ENCODE assay signal across 24 mouse cellular contexts in the genomic region with DNA sequence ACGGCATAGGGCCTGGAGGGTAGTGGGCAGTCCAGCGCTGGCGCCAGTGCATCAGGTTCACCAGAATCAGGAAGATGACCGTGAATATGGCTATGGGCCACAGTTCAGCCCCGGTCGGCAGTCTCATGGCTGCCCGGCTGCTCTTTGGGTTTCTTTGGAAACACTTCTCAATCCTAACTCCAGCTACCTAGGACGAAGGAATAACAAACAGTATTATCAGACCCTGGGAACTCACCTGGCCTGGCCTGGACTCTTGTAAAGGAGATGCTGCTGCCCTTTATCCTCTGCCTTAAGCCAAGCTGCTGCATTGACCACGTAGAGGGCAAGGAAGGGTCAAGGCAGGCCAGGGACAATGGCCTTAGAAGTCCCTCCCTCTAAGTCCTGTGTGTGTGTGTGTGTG. TPM values are rescaled to one million over a fixed set of nuclear protein-coding genes. Genes with fewer than 3 reads are reported as not detected.
DNase-seq lines count a peak whose midpoint lies in the region; ATAC-seq and TF ChIP-seq lines count a peak whose summit lies in the region.
"Had no signal": no experiment of that assay in that cellular context is flagged by ENCODE, and none has a peak within 500 bp of the region (broad histone marks: within the 10 kb centered on the region; RNA-seq: fewer than 3 reads in every experiment).

No protein-coding gene starts in this region.

- WGBS in intestine, embryonic 14.5 days, result 90% methylated on average over 9 of the region's 9 CpGs
- 82% methylated on average over 9 of the region's 9 CpGs for WGBS in intestine, postnatal 0 days
- 87% methylated on average over 9 of the region's 9 CpGs for WGBS in midbrain, embryonic 11.5 days
- WGBS in midbrain, embryonic 10.5 days, result 87% methylated on average over 9 of the region's 9 CpGs

- TF ChIP-seq CTCF in intestine, postnatal 0 days (IDR thresholded peaks at IDR 0.05; ENCODE audit: low read depth), result no peak

- no peak for ATAC-seq in intestine, embryonic 14.5 days (replicated peaks; ENCODE audit: low FRiP score, low TSS enrichment, low read depth)
- no peak for ATAC-seq in intestine, postnatal 0 days
- ATAC-seq in midbrain, embryonic 11.5 days (ENCODE audit: low FRiP score), result no peak
- ATAC-seq: activated CD4-positive, CD25-positive, alpha-beta regulatory T cell, adult 4 months; Patski had no signal

- DNase-seq in heart, adult 11 months, result peak; percentile 90
- no peak for DNase-seq in heart, adult 8-10 months (ENCODE audit: low spot score)
- DNase-seq in intestine, embryonic 14.5 days (ENCODE audit: low spot score), result peak; percentile 44
- peak; percentile 61 for DNase-seq in midbrain, embryonic 11.5 days (ENCODE audit: low spot score, missing footprints)
- DNase-seq in midbrain, embryonic 10.5 days (ENCODE audit: low spot score), result no peak
- DNase-seq in cerebellum, adult 9-10 months, result no peak
- DNase-seq: adrenal gland, postnatal 25 days; cerebellum, adult 2 months; kidney, adult 18-20 months; layer of hippocampus, postnatal 36 days; lung, adult 18-20 months; midbrain, embryonic 14.5 days; thymus, postnatal 4 days had no signal

- H3K27ac ChIP-seq in intestine, embryonic 14.5 days (ENCODE audit: low read depth), result no peak overlapping the region
- no peak overlapping the region for H3K27ac ChIP-seq in intestine, postnatal 0 days (ENCODE audit: low read depth, low read length)
- no peak overlapping the region for H3K27ac ChIP-seq in midbrain, embryonic 11.5 days (ENCODE audit: low read depth, low read length)
- no peak overlapping the region for H3K27ac ChIP-seq in midbrain, embryonic 10.5 days (replicated peaks)
- H3K27ac ChIP-seq: limb, embryonic 15.5 days had no signal

- no peaks in the 10 kb centered on the region for H3K9me3 ChIP-seq in intestine, embryonic 14.5 days (ENCODE audit: control insufficient read depth, low read length)
- no peaks in the 10 kb centered on the region for H3K9me3 ChIP-seq in intestine, postnatal 0 days (ENCODE audit: control insufficient read depth)
- H3K9me3 ChIP-seq in midbrain, embryonic 11.5 days (ENCODE audit: control insufficient read depth, low read length), result no peaks in the 10 kb centered on the region
- H3K9me3 ChIP-seq in midbrain, embryonic 10.5 days (replicated peaks), result no peaks in the 10 kb centered on the region
- H3K9me3 ChIP-seq: hindbrain, embryonic 15.5 days; limb, embryonic 15.5 days; neural tube, embryonic 15.5 days had no signal

- H3K4me3 ChIP-seq in intestine, embryonic 14.5 days (ENCODE audit: low read depth, low read length), result no peak overlapping the region
- no peak overlapping the region for H3K4me3 ChIP-seq in intestine, postnatal 0 days (ENCODE audit: low read depth, low read length)
- no peak overlapping the region for H3K4me3 ChIP-seq in midbrain, embryonic 11.5 days (ENCODE audit: low read depth, low read length)
- H3K4me3 ChIP-seq in midbrain, embryonic 10.5 days, result no peak overlapping the region
- H3K4me3 ChIP-seq: hindbrain, embryonic 15.5 days; limb, embryonic 15.5 days; myocyte; neural tube, embryonic 15.5 days had no signal

- 0 out of 2 replicates have a peak, but pooled peaks cover 6% of the 10 kb centered on the region for H3K36me3 ChIP-seq in intestine, embryonic 14.5 days (ENCODE audit: control insufficient read depth, insufficient read depth, low read length)
- peaks cover 14% of the 10 kb centered on the region for H3K36me3 ChIP-seq in intestine, postnatal 0 days (ENCODE audit: control insufficient read depth, insufficient read depth)
- no peaks in the 10 kb centered on the region for H3K36me3 ChIP-seq in midbrain, embryonic 11.5 days (ENCODE audit: control insufficient read depth, insufficient read depth, low read length)
- no peaks in the 10 kb centered on the region for H3K36me3 ChIP-seq in midbrain, embryonic 10.5 days
- H3K36me3 ChIP-seq: hindbrain, embryonic 15.5 days; limb, embryonic 15.5 days; neural tube, embryonic 15.5 days had no signal

- H3K4me1 ChIP-seq in intestine, embryonic 14.5 days (replicated peaks; ENCODE audit: control insufficient read depth, insufficient read depth, low read length), result peaks cover 22% of the 10 kb centered on the region; the same call in 1 of the 2 replicates
- H3K4me1 ChIP-seq in intestine, postnatal 0 days (replicated peaks; ENCODE audit: control insufficient read depth, insufficient read depth, low read length), result 0 out of 2 replicates have a peak, but pooled peaks cover 5% of the 10 kb centered on the region
- H3K4me1 ChIP-seq in midbrain, embryonic 11.5 days (ENCODE audit: control insufficient read depth, insufficient read depth, low read length), result peaks cover 10% of the 10 kb centered on the region
- peaks cover 47% of the 10 kb centered on the region for H3K4me1 ChIP-seq in midbrain, embryonic 10.5 days

- H3K4me2 ChIP-seq in intestine, embryonic 14.5 days (ENCODE audit: low read length), result no peak overlapping the region
- H3K4me2 ChIP-seq in intestine, postnatal 0 days (replicated peaks; ENCODE audit: low read depth), result no peak overlapping the region
- no peak overlapping the region for H3K4me2 ChIP-seq in midbrain, embryonic 11.5 days
- H3K4me2 ChIP-seq: hindbrain, embryonic 15.5 days; limb, embryonic 15.5 days; neural tube, embryonic 15.5 days had no signal

- H3K27me3 ChIP-seq in intestine, embryonic 14.5 days (replicated peaks; ENCODE audit: control insufficient read depth, insufficient read depth, low read length), result no peaks in the 10 kb centered on the region
- no peaks in the 10 kb centered on the region for H3K27me3 ChIP-seq in intestine, postnatal 0 days (replicated peaks; ENCODE audit: control insufficient read depth, insufficient read depth, low read length)
- no peaks in the 10 kb centered on the region for H3K27me3 ChIP-seq in midbrain, embryonic 11.5 days (ENCODE audit: control insufficient read depth, insufficient read depth, low read length)
- H3K27me3 ChIP-seq in midbrain, embryonic 10.5 days (ENCODE audit: low read depth, poor library complexity, severe bottlenecking), result no peaks in the 10 kb centered on the region
- H3K27me3 ChIP-seq: hindbrain, embryonic 15.5 days; limb, embryonic 15.5 days; neural tube, embryonic 15.5 days; Patski had no signal

- H3K9ac ChIP-seq in intestine, embryonic 14.5 days (ENCODE audit: low read length), result no peak overlapping the region
- no peak overlapping the region for H3K9ac ChIP-seq in intestine, postnatal 0 days (ENCODE audit: low read depth, low read length)
- H3K9ac ChIP-seq in midbrain, embryonic 11.5 days (ENCODE audit: low read length), result no peak overlapping the region
- H3K9ac ChIP-seq: hindbrain, embryonic 15.5 days; limb, embryonic 15.5 days; neural tube, embryonic 15.5 days had no signal

RNA-seq across cellular contexts. Expression of a gene that starts 4.2 kb away (rescaled TPM):
- 10 to 100 TPM; 19.3 to 30.9 (median 23.3) TPM for total RNA-seq in heart, adult 8-10 months (2022)
- 8.4 and 8.5 TPM in 2 replicates for polyA plus RNA-seq in intestine, embryonic 14.5 days (2014; fragmentation: Nextera tagmentation; extraction: Ambion mirVana)
- polyA plus RNA-seq in intestine, postnatal 0 days (2015; fragmentation: Nextera tagmentation; extraction: Ambion mirVana), result 5.7 and 7.6 TPM in 2 replicates
- polyA plus RNA-seq in midbrain, embryonic 11.5 days (2014; fragmentation: Nextera tagmentation; extraction: Ambion mirVana), result 1.7 and 1.9 TPM in 2 replicates
- polyA plus RNA-seq in midbrain, embryonic 10.5 days (2016; fragmentation: Nextera tagmentation; extraction: Ambion mirVana), result 2.8 and 4.5 TPM in 2 replicates

RNA-seq across cellular contexts. Expression of a gene that starts 18.0 kb away (rescaled TPM):
- total RNA-seq in heart, adult 8-10 months (2022), result under 1 TPM in 1 of 4 experiments, not detected in 3; 0.19 TPM
- polyA plus RNA-seq in intestine, embryonic 14.5 days (2014; fragmentation: Nextera tagmentation; extraction: Ambion mirVana), result not detected in 2 replicates
- not detected in 2 replicates for polyA plus RNA-seq in intestine, postnatal 0 days (2015; fragmentation: Nextera tagmentation; extraction: Ambion mirVana)
- polyA plus RNA-seq in midbrain, embryonic 11.5 days (2014; fragmentation: Nextera tagmentation; extraction: Ambion mirVana), result not detected in 2 replicates
- polyA plus RNA-seq in midbrain, embryonic 10.5 days (2016; fragmentation: Nextera tagmentation; extraction: Ambion mirVana), result not detected in 2 replicates
- total RNA-seq: heart, adult 18-20 months; layer of hippocampus, postnatal 36 days had no signal
- polyA plus RNA-seq: activated CD4-positive, CD25-positive, alpha-beta regulatory T cell, adult 4 months; cerebellum, adult 2 months; embryonic facial prominence, embryonic 14.5 days; hindbrain, embryonic 15.5 days; large intestine, adult 2 months; limb, embryonic 15.5 days; midbrain, embryonic 14.5 days; myocyte; neural tube, embryonic 15.5 days; Patski had no signal

RNA-seq across cellular contexts. Expression of a gene that starts 21.7 kb away (rescaled TPM):
- 100 to 1,000 TPM; 658 to 797 (median 740) TPM for total RNA-seq in heart, adult 8-10 months (2022)
- 426 and 466 TPM in 2 replicates for polyA plus RNA-seq in intestine, embryonic 14.5 days (2014; fragmentation: Nextera tagmentation; extraction: Ambion mirVana)
- 830 and 832 TPM in 2 replicates for polyA plus RNA-seq in intestine, postnatal 0 days (2015; fragmentation: Nextera tagmentation; extraction: Ambion mirVana)
- 290 and 293 TPM in 2 replicates for polyA plus RNA-seq in midbrain, embryonic 11.5 days (2014; fragmentation: Nextera tagmentation; extraction: Ambion mirVana)
- 258 and 270 TPM in 2 replicates for polyA plus RNA-seq in midbrain, embryonic 10.5 days (2016; fragmentation: Nextera tagmentation; extraction: Ambion mirVana)

RNA-seq across cellular contexts. Expression of a gene that starts 31.1 kb away (rescaled TPM):
- under 1 TPM in 2 of 4 experiments, not detected in 2; 0.41 to 0.80 TPM for total RNA-seq in heart, adult 8-10 months (2022)
- polyA plus RNA-seq in intestine, embryonic 14.5 days (2014; fragmentation: Nextera tagmentation; extraction: Ambion mirVana), result not detected in 2 replicates
- 0.25 and 0.39 TPM in 2 replicates for polyA plus RNA-seq in intestine, postnatal 0 days (2015; fragmentation: Nextera tagmentation; extraction: Ambion mirVana)
- polyA plus RNA-seq in midbrain, embryonic 11.5 days (2014; fragmentation: Nextera tagmentation; extraction: Ambion mirVana), result not detected in 2 replicates
- not detected in 2 replicates for polyA plus RNA-seq in midbrain, embryonic 10.5 days (2016; fragmentation: Nextera tagmentation; extraction: Ambion mirVana)
- total RNA-seq: heart, adult 18-20 months; layer of hippocampus, postnatal 36 days; left cerebral cortex, postnatal 25 days had no signal
- polyA plus RNA-seq: activated CD4-positive, CD25-positive, alpha-beta regulatory T cell, adult 4 months; cerebellum, adult 2 months; embryonic facial prominence, embryonic 14.5 days; limb, embryonic 15.5 days; midbrain, embryonic 14.5 days; myocyte; neural tube, embryonic 15.5 days had no signal

RNA-seq across cellular contexts. Expression of a gene that starts 37.1 kb away (rescaled TPM):
- total RNA-seq in heart, adult 8-10 months (2022), result 100 to 1,000 TPM; 190 to 214 (median 204) TPM
- 260 and 272 TPM in 2 replicates for polyA plus RNA-seq in intestine, embryonic 14.5 days (2014; fragmentation: Nextera tagmentation; extraction: Ambion mirVana)
- 448 and 457 TPM in 2 replicates for polyA plus RNA-seq in intestine, postnatal 0 days (2015; fragmentation: Nextera tagmentation; extraction: Ambion mirVana)
- 253 and 268 TPM in 2 replicates for polyA plus RNA-seq in midbrain, embryonic 11.5 days (2014; fragmentation: Nextera tagmentation; extraction: Ambion mirVana)
- 253 and 265 TPM in 2 replicates for polyA plus RNA-seq in midbrain, embryonic 10.5 days (2016; fragmentation: Nextera tagmentation; extraction: Ambion mirVana)

Comparison
In these comparisons a context has a peak if more than half of its experiments do, and no peak if none do; other contexts are left out.
1. DNase-seq: peak in heart, adult 11 months (single experiment), intestine, embryonic 14.5 days (single experiment) and midbrain, embryonic 11.5 days (single experiment); none in heart, adult 8-10 months (single experiment), midbrain, embryonic 10.5 days (single experiment) and cerebellum, adult 9-10 months (single experiment).